Mouse (Mus musculus): Measurements from ENCODE around the gene Tnfrsf21.

DNA sequence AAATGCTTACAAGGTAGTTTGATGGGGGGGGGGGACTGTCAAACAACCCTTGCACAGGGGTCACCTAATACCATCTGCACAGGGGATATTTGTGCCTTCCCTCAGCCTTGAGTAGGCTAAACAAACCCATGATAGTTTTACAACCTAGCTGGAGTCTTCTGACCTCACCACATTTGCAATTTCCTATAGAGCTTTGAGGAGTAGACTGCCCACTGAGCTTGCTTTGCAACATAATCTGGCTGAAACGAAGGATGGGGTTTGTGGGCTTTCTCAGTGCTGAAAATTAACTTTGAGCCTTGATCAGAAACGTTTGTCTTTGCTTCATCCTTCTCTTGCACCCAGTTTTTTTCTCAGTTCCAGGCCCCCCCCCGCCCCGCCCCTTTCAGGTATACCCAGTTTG is 33.8 kb upstream of the Tnfrsf21 start:
- TF ChIP-seq CTCF (IDR thresholded peaks at IDR 0.05; ENCODE audit: control insufficient read depth, insufficient read depth, insufficient replicate concordance, low read depth, low read length) = no peak
- TF ChIP-seq POLR2A (IDR thresholded peaks at IDR 0.05; ENCODE audit: control insufficient read depth, low read depth, low read length) = no peak

Data from testis, adult 2 months (tissue).